Mouse (Mus musculus) adrenal gland, postnatal 25 days (tissue): Measurements from ENCODE around the gene Mlf1. TPM values are rescaled to one million over a fixed set of nuclear protein-coding genes. Genes with fewer than 3 reads are reported as not detected.

Experiments
- DNase-seq: peaks from one replicate; pipeline ENCODE4 v3.0.0; 2021; ENCODE audit warnings: mixed read lengths
- total RNA-seq: library from RNA; stranded (reverse); gene quantifications from 2 replicates; pipeline ENCODE4 v1.2.3, GENCODE M21; 2021

Gene Mlf1
- total RNA-seq, 1 experiment from 2014 or later = 4.1 TPM

GRCm38 (mm10) chr3:67447143-67447542, 73.2 kb downstream of the Mlf1 start:
- no peak for DNase-seq

Other genes with a start within 250 kb of the Mlf1 start
- gene Gm17402, start 1.1 kb downstream of the Mlf1 start, total RNA-seq = not detected in 2 replicates
- gene Gfm1, start 56.0 kb downstream of the Mlf1 start, total RNA-seq = 78.8 and 97.6 TPM in 2 replicates
- 19.8 and 21.5 TPM in 2 replicates for gene Lxn, start 89.8 kb downstream of the Mlf1 start, total RNA-seq
- gene Rarres1, start 141.4 kb downstream of the Mlf1 start, total RNA-seq = 0.24 TPM in 1 of 2 replicates, not detected in the other
- 59.1 and 73.9 TPM in 2 replicates for gene Mfsd1, start 208.6 kb downstream of the Mlf1 start, total RNA-seq